In genomic region chr15:86004048-86004447, GRCm38 (mm10) we compare ENCODE assay signal across 27 mouse cellular contexts. TPM values are rescaled to one million over a fixed set of nuclear protein-coding genes. Genes with fewer than 3 reads are reported as not detected.
DNase-seq lines count a peak whose midpoint lies in the region; ATAC-seq and TF ChIP-seq lines count a peak whose summit lies in the region.
"Had no signal": no experiment of that assay in that cellular context is flagged by ENCODE, and none has a peak within 500 bp of the region (broad histone marks: within the 10 kb centered on the region; RNA-seq: fewer than 3 reads in every experiment).

No protein-coding gene starts in this region.

- WGBS in heart, embryonic 10.5 days = 89% methylated on average over 3 of the region's 3 CpGs
- WGBS in lung, embryonic 14.5 days = 83% methylated on average over 3 of the region's 3 CpGs
- 86% methylated on average over 3 of the region's 3 CpGs for WGBS in stomach, embryonic 16.5 days
- WGBS in stomach, postnatal 0 days = 84% methylated on average over 3 of the region's 3 CpGs

- intact Hi-C loops in heart, postnatal 25 days (cut with DNase I) = no loop called here

- H3K4me1 ChIP-seq in heart, embryonic 10.5 days = peaks cover 45% of the 10 kb centered on the region
- H3K4me1 ChIP-seq in lung, embryonic 14.5 days (ENCODE audit: insufficient read depth) = peaks cover 3% of the 10 kb centered on the region
- no peaks in the 10 kb centered on the region; the same call in 1 of the 2 replicates for H3K4me1 ChIP-seq in stomach, embryonic 16.5 days (ENCODE audit: control insufficient read depth, insufficient read depth, low read length)
- peaks cover 2% of the 10 kb centered on the region; the same call in 1 of the 2 replicates for H3K4me1 ChIP-seq in stomach, postnatal 0 days (replicated peaks; ENCODE audit: control insufficient read depth, insufficient read depth)
- H3K4me1 ChIP-seq: liver, embryonic 13.5 days had no signal

- H3K27ac ChIP-seq in heart, embryonic 10.5 days = peak overlapping the region; percentile 23
- peak overlapping the region; percentile 5; the same call in 1 of the 2 replicates for H3K27ac ChIP-seq in lung, embryonic 14.5 days (ENCODE audit: low read depth)
- H3K27ac ChIP-seq in stomach, embryonic 16.5 days (ENCODE audit: low read length) = peak overlapping the region; percentile 13; the same call in 1 of the 2 replicates
- no peak overlapping the region for H3K27ac ChIP-seq in stomach, postnatal 0 days (replicated peaks)
- H3K27ac ChIP-seq: embryonic facial prominence, embryonic 12.5 days; hindbrain, embryonic 12.5 days; kidney, postnatal 0 days; liver, embryonic 13.5 days; midbrain, embryonic 12.5 days; neural tube, embryonic 12.5 days had no signal

- H3K4me2 ChIP-seq in lung, embryonic 14.5 days = no peak overlapping the region
- H3K4me2 ChIP-seq in stomach, embryonic 16.5 days (ENCODE audit: low read depth, low read length) = no peak overlapping the region
- no peak overlapping the region for H3K4me2 ChIP-seq in stomach, postnatal 0 days (replicated peaks; ENCODE audit: low read depth)
- H3K4me2 ChIP-seq: embryonic facial prominence, embryonic 12.5 days; hindbrain, embryonic 12.5 days; liver, embryonic 13.5 days; midbrain, embryonic 12.5 days; neural tube, embryonic 12.5 days had no signal

- no peak for ATAC-seq in lung, embryonic 14.5 days (ENCODE audit: insufficient read depth)
- ATAC-seq in stomach, embryonic 16.5 days (ENCODE audit: insufficient read depth, low FRiP score) = no peak
- no peak for ATAC-seq in stomach, postnatal 0 days (ENCODE audit: low FRiP score, low TSS enrichment)
- ATAC-seq in frontal cortex, adult (ENCODE audit: low TSS enrichment) = no peak
- ATAC-seq: forebrain, embryonic 16.5 days; intestine, embryonic 16.5 days had no signal

- no peak for DNase-seq in heart, embryonic 10.5 days (ENCODE audit: low spot score)
- DNase-seq in heart, postnatal 25 days (ENCODE audit: low spot score) = no peak
- DNase-seq in lung, embryonic 14.5 days = peak; percentile 29
- DNase-seq in lung, postnatal 36 days = no peak
- no peak for DNase-seq in stomach, postnatal 0 days (ENCODE audit: low spot score)
- DNase-seq in ZHBTc4 (ENCODE audit: low read depth, low spot score) = peak; percentile 73
- DNase-seq: adrenal gland, postnatal 10 days; cerebellum, adult 11 months; cerebellum, adult 9-10 months; embryo, embryonic 11 days; kidney, adult 8-10 months; kidney, postnatal 4 days; left cerebral cortex, postnatal 4 days; liver, embryonic 13.5 days; lung, postnatal 10 days; right cerebral cortex, adult 18-20 months; spleen, adult 18-20 months had no signal

- H3K36me3 ChIP-seq in heart, embryonic 10.5 days = no peaks in the 10 kb centered on the region
- H3K36me3 ChIP-seq in lung, embryonic 14.5 days (ENCODE audit: insufficient read depth) = no peaks in the 10 kb centered on the region
- H3K36me3 ChIP-seq in stomach, embryonic 16.5 days (ENCODE audit: control insufficient read depth, insufficient read depth, low read length) = no peaks in the 10 kb centered on the region
- no peaks in the 10 kb centered on the region for H3K36me3 ChIP-seq in stomach, postnatal 0 days (ENCODE audit: control insufficient read depth, insufficient read depth, low read length)
- H3K36me3 ChIP-seq: embryonic facial prominence, embryonic 12.5 days; hindbrain, embryonic 12.5 days; liver, embryonic 13.5 days; midbrain, embryonic 12.5 days; neural tube, embryonic 12.5 days had no signal

- H3K9ac ChIP-seq in lung, embryonic 14.5 days = no peak overlapping the region
- H3K9ac ChIP-seq in stomach, embryonic 16.5 days (ENCODE audit: low read length) = no peak overlapping the region
- no peak overlapping the region for H3K9ac ChIP-seq in stomach, postnatal 0 days (ENCODE audit: low read length)
- H3K9ac ChIP-seq: embryonic facial prominence, embryonic 12.5 days; hindbrain, embryonic 12.5 days; liver, embryonic 13.5 days; midbrain, embryonic 12.5 days; neural tube, embryonic 12.5 days had no signal

- TF ChIP-seq EP300 in stomach, postnatal 0 days (optimal IDR thresholded peaks at IDR 0.05) = no peak

- TF ChIP-seq CTCF in lung, embryonic 14.5 days (IDR thresholded peaks at IDR 0.05; ENCODE audit: low read depth) = no peak
- TF ChIP-seq CTCF in stomach, postnatal 0 days (IDR thresholded peaks at IDR 0.05; ENCODE audit: low read depth) = no peak

- no peaks in the 10 kb centered on the region for H3K27me3 ChIP-seq in heart, embryonic 10.5 days (ENCODE audit: insufficient read depth, poor library complexity, severe bottlenecking)
- no peaks in the 10 kb centered on the region for H3K27me3 ChIP-seq in lung, embryonic 14.5 days (ENCODE audit: insufficient read depth, low read length)
- no peaks in the 10 kb centered on the region for H3K27me3 ChIP-seq in stomach, embryonic 16.5 days (ENCODE audit: control insufficient read depth, insufficient read depth, low read length)
- no peaks in the 10 kb centered on the region for H3K27me3 ChIP-seq in stomach, postnatal 0 days (ENCODE audit: control insufficient read depth, insufficient read depth, low read length)
- H3K27me3 ChIP-seq: embryonic facial prominence, embryonic 12.5 days; liver, embryonic 13.5 days had no signal

- H3K4me3 ChIP-seq in heart, embryonic 10.5 days = no peak overlapping the region
- H3K4me3 ChIP-seq in lung, embryonic 14.5 days (ENCODE audit: low read depth, low read length) = no peak overlapping the region
- no peak overlapping the region for H3K4me3 ChIP-seq in stomach, embryonic 16.5 days (replicated peaks; ENCODE audit: low read length)
- H3K4me3 ChIP-seq in stomach, postnatal 0 days (ENCODE audit: low read depth, low read length) = no peak overlapping the region
- H3K4me3 ChIP-seq: embryonic facial prominence, embryonic 12.5 days; hindbrain, embryonic 12.5 days; liver, embryonic 13.5 days; midbrain, embryonic 12.5 days; myocyte; neural tube, embryonic 12.5 days had no signal

- H3K9me3 ChIP-seq in heart, embryonic 10.5 days = no peaks in the 10 kb centered on the region
- no peaks in the 10 kb centered on the region for H3K9me3 ChIP-seq in lung, embryonic 14.5 days (ENCODE audit: low read depth, low read length)
- H3K9me3 ChIP-seq in stomach, embryonic 16.5 days (replicated peaks; ENCODE audit: control insufficient read depth, low read length) = no peaks in the 10 kb centered on the region
- H3K9me3 ChIP-seq in stomach, postnatal 0 days (ENCODE audit: control insufficient read depth, low read length) = no peaks in the 10 kb centered on the region
- H3K9me3 ChIP-seq: embryonic facial prominence, embryonic 12.5 days; hindbrain, embryonic 12.5 days; liver, embryonic 13.5 days; midbrain, embryonic 12.5 days; neural tube, embryonic 12.5 days had no signal

RNA-seq across cellular contexts. Expression of gene Celsr1, which starts 29.5 kb away (rescaled TPM):
- 1.3 and 2.3 TPM in 2 replicates for polyA plus RNA-seq in heart, embryonic 10.5 days (2016; fragmentation: Nextera tagmentation; extraction: Ambion mirVana)
- 1 to 10 TPM; 6.6 to 7.2 TPM for total RNA-seq in heart, postnatal 25 days (2021)
- 9.0 and 9.9 TPM in 2 replicates for polyA plus RNA-seq in lung, embryonic 14.5 days (2014; fragmentation: Nextera tagmentation; extraction: Ambion mirVana)
- 2.6 and 2.7 TPM in 2 replicates for polyA plus RNA-seq in stomach, embryonic 16.5 days (2015; fragmentation: Nextera tagmentation; extraction: Ambion mirVana)
- 2.0 and 2.2 TPM in 2 replicates for polyA plus RNA-seq in stomach, postnatal 0 days (2015; fragmentation: Nextera tagmentation; extraction: Ambion mirVana)

RNA-seq across cellular contexts. Expression of gene Gramd4, which starts 53.4 kb away (rescaled TPM):
- polyA plus RNA-seq in heart, embryonic 10.5 days (2016; fragmentation: Nextera tagmentation; extraction: Ambion mirVana) = 9.6 and 11.6 TPM in 2 replicates
- total RNA-seq in heart, postnatal 25 days (2021) = 10 to 100 TPM; 30.4 to 34.7 TPM
- polyA plus RNA-seq in lung, embryonic 14.5 days (2014; fragmentation: Nextera tagmentation; extraction: Ambion mirVana) = 8.6 and 9.8 TPM in 2 replicates
- polyA plus RNA-seq in stomach, embryonic 16.5 days (2015; fragmentation: Nextera tagmentation; extraction: Ambion mirVana) = 10.5 and 12.1 TPM in 2 replicates
- 11.1 and 11.4 TPM in 2 replicates for polyA plus RNA-seq in stomach, postnatal 0 days (2015; fragmentation: Nextera tagmentation; extraction: Ambion mirVana)

Comparison
In these comparisons a context has a peak if more than half of its experiments do, and no peak if none do; other contexts are left out.
1. DNase-seq: peak in lung, embryonic 14.5 days (single experiment) and ZHBTc4 (single experiment); none in heart, embryonic 10.5 days (single experiment), heart, postnatal 25 days (single experiment), lung, postnatal 36 days (single experiment) and stomach, postnatal 0 days (single experiment).